Mouse (Mus musculus): Measurements from ENCODE around the gene Rusc1. TPM values are rescaled to one million over a fixed set of nuclear protein-coding genes. Genes with fewer than 3 reads are reported as not detected.

The Rusc1 gene
- total and polyA plus RNA-seq, 3 experiments: 40.8 to 58.9 TPM; not detected in 1

GRCm38 (mm10) chr3:89132285-89133062 is 39.4 kb upstream of the Rusc1 start (continued):
- peak; percentile 54; the same call in 1 of the 2 replicates for TF ChIP-seq UBTF (IDR thresholded peaks at IDR 0.05; ENCODE audit: borderline replicate concordance, insufficient read depth, low read depth, low read length)
- TF ChIP-seq MYB (IDR thresholded peaks at IDR 0.05; ENCODE audit: low read depth, low read length): peak; percentile 82
- peak; percentile 51; the same call in 1 of the 2 replicates for TF ChIP-seq ELF1 (IDR thresholded peaks at IDR 0.05; ENCODE audit: low read depth, low read length)
- TF ChIP-seq NRF1 (IDR thresholded peaks at IDR 0.05; ENCODE audit: insufficient read depth, low read depth, low read length, poor library complexity, severe bottlenecking): no peak

- Histone ChIP-seq H3K9me3 (replicated peaks; ENCODE audit: insufficient read depth, low read length) (no peaks in the 10 kb centered on the region), H3K27me3 (ENCODE audit: control insufficient read depth in 1 of 2, insufficient read depth in 2 of 2, low read length in 2 of 2) (no peaks in the 10 kb centered on the region), H3K27ac (ENCODE audit: control insufficient read depth, low read depth, low read length) (peak overlapping the region; percentile 58), H3K36me3 (ENCODE audit: control insufficient read depth in 1 of 2, insufficient read depth in 2 of 2, low read length in 2 of 2) (peaks cover 0 to 38% of the 10 kb centered on the region in 2 experiments; a peak in 2 of 4 replicates), H3K9ac (ENCODE audit: control insufficient read depth, low read depth, low read length, poor library complexity, severe bottlenecking) (peak overlapping the region; percentile 67), H3K4me3 (ENCODE audit: control insufficient read depth in 1 of 2, insufficient read depth in 1 of 2, low read depth in 2 of 2, low read length in 2 of 2) (peak overlapping the region; percentile 4; a peak in 2 of 4 replicates), H3K79me2 (ENCODE audit: control insufficient read depth, insufficient read depth, low read length, poor library complexity) (peaks cover 7% of the 10 kb centered on the region), H3K4me1 (ENCODE audit: control insufficient read depth in 1 of 2, insufficient read depth in 2 of 2, low read length in 2 of 2) (peaks cover 31 to 53% of the 10 kb centered on the region in 2 experiments)
- no peak for TF ChIP-seq ETS1 (IDR thresholded peaks at IDR 0.05; ENCODE audit: low read depth, low read length)
- TF ChIP-seq UBTF (IDR thresholded peaks at IDR 0.05; ENCODE audit: borderline replicate concordance, insufficient read depth, low read depth, low read length): no peak
- TF ChIP-seq MXI1 (IDR thresholded peaks at IDR 0.05; ENCODE audit: low read depth, low read length): no peak
- no peak; a peak in 1 of 4 replicates for TF ChIP-seq EP300 (IDR thresholded peaks at IDR 0.05; ENCODE audit: low read depth in 1 of 2, low read length in 2 of 2)
- no peak for TF ChIP-seq MYC (IDR thresholded peaks at IDR 0.05; ENCODE audit: low read depth, low read length)
- no peak for TF ChIP-seq ZNF384 (IDR thresholded peaks at IDR 0.05; ENCODE audit: low read depth, low read length)
- no peak for TF ChIP-seq CHD1 (IDR thresholded peaks at IDR 0.05; ENCODE audit: low read depth, low read length)
- no peak for TF ChIP-seq USF1 (IDR thresholded peaks at IDR 0.05; ENCODE audit: low read depth, low read length)
- TF ChIP-seq POLR2A (IDR thresholded peaks at IDR 0.05; ENCODE audit: control insufficient read depth in 1 of 2, insufficient read depth in 1 of 2, low read depth in 1 of 2, low read length in 2 of 2, poor library complexity in 1 of 2): no peak
- TF ChIP-seq MAZ (IDR thresholded peaks at IDR 0.05; ENCODE audit: low read depth, low read length): no peak
- no peak for TF ChIP-seq HCFC1 (IDR thresholded peaks at IDR 0.05; ENCODE audit: low read depth, low read length)
- TF ChIP-seq MAX (IDR thresholded peaks at IDR 0.05; ENCODE audit: low read length): no peak
- no peak for TF ChIP-seq POLR2AphosphoS2 (IDR thresholded peaks at IDR 0.05; ENCODE audit: low read length)
- no peak for TF ChIP-seq CHD2 (IDR thresholded peaks at IDR 0.05; ENCODE audit: low read length)
- DNase-seq (ENCODE audit: low read depth, low spot score): peak; percentile 55
Measured at GRCm38 (mm10) chr3:89131816-89132215, 38.7 kb upstream of the Rusc1 start.
